Mouse (Mus musculus) brown adipose tissue, adult 24 weeks (tissue): Measurements from ENCODE around the gene Uhrf1. TPM values are rescaled to one million over a fixed set of nuclear protein-coding genes. Genes with fewer than 3 reads are reported as not detected.

ENCODE experiments used
- H3K27ac ChIP-seq: fragments of 200-500 bp; replicated peaks from 2 replicates; pipeline ENCODE4 v1.5.1; 2012; ENCODE audit warnings: low read depth, mild to moderate bottlenecking, low read length
- H3K4me1 ChIP-seq: fragments of 200-500 bp; 2 replicates; pipeline ENCODE4 v1.6.1; 2012; ENCODE audit warnings: low read length, mixed read lengths; ENCODE audit not compliant: control insufficient read depth, insufficient read depth, insufficient read length
- H3K4me3 ChIP-seq: fragments of 200-500 bp; 2 replicates; pipeline ENCODE4 v1.5.1; 2012; ENCODE audit warnings: low read depth, mild to moderate bottlenecking, low read length, moderate library complexity; ENCODE audit not compliant: insufficient read depth
- polyA plus RNA-seq: library from polyadenylated mRNA; stranded (reverse); fragments of >200 nt; gene quantifications from 2 replicates; pipeline ENCODE4 v1.2.4, GENCODE M21; 2012; ENCODE audit not compliant: missing spikeins, insufficient read depth, insufficient read length

Uhrf1 gene
- polyA plus RNA-seq, 1 experiment = 2.7 TPM

DNA sequence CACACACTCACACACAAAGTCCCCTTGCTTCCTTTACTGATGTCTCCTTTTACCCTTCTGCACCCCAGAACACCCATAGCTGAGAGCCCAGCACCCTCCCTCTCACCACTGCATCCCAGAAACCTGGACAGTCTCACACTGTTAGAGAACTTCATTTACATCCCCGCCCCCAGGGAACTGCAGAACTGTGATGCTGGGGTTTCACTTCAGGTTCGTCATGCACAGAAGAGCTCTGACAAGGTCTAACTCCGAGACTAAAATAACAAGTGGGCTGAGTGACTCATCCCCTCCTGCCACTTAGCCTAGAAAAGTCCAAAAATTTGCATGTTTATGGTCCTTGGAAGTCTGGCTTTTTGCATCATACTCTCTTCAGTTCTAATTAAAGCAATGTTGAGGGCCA, 36.9 kb upstream of the Uhrf1 start:
- Histone ChIP-seq H3K4me3 (no peak overlapping the region), H3K4me1 (peaks cover 3% of the 10 kb centered on the region; the same call in 1 of the 2 replicates), H3K27ac (peak overlapping the region; percentile 37)

GRCm38 (mm10) chr17:56269153-56269630, 33.9 kb upstream of the Uhrf1 start:
- Histone ChIP-seq H3K27ac (peak overlapping the region; percentile 94), H3K4me1 (peaks cover 8% of the 10 kb centered on the region), H3K4me3 (peak overlapping the region; percentile 61)

DNA sequence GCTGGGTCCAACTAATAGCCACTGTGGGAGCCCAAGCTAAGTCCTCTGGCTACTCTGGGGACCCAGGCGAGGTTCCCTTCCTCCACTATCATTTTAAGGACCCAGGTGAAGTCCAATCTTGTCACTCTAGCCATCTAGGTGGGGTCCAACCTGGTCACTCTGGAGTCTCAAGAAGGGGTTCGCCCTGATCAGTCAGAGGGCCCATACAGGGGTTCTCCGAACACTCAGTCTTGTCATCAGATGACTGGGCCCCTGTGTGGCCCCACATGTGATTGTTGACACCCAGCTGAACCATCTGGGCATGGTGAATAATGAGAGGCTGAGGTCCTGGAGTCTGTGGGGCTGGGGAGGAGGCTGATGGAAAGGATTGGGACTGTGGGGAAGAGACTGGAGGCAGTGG, 33.4 kb upstream of the Uhrf1 start:
- Histone ChIP-seq H3K27ac (peak overlapping the region; percentile 94), H3K4me1 (peaks cover 7% of the 10 kb centered on the region), H3K4me3 (no peak overlapping the region)

GRCm38 (mm10) chr17:56271609-56272253, 31.4 kb upstream of the Uhrf1 start:
- Histone ChIP-seq H3K4me1 (peaks cover 5% of the 10 kb centered on the region), H3K27ac (no peak overlapping the region)

GRCm38 (mm10) chr17:56272644-56273043, 30.5 kb upstream of the Uhrf1 start:
- Histone ChIP-seq H3K4me3 (no peak overlapping the region), H3K27ac (0 out of 2 replicates have a peak overlapping the region, but pooled peaks have one; percentile 9), H3K4me1 (peaks cover 5% of the 10 kb centered on the region)

More at GRCm38 (mm10) chr17:56271609-56272253, 31.4 kb upstream of the Uhrf1 start:
- H3K4me3 ChIP-seq = no peak overlapping the region

GRCm38 (mm10) chr17:56273482-56273881, 29.6 kb upstream of the Uhrf1 start:
- peaks cover 5% of the 10 kb centered on the region for H3K4me1 ChIP-seq
- H3K27ac ChIP-seq = no peak overlapping the region
- H3K4me3 ChIP-seq = no peak overlapping the region

- Histone ChIP-seq H3K27ac (no peak overlapping the region), H3K4me1 (peaks cover 5% of the 10 kb centered on the region), H3K4me3 (no peak overlapping the region)
Measured at GRCm38 (mm10) chr17:56273986-56274385, 29.1 kb upstream of the Uhrf1 start.

DNA sequence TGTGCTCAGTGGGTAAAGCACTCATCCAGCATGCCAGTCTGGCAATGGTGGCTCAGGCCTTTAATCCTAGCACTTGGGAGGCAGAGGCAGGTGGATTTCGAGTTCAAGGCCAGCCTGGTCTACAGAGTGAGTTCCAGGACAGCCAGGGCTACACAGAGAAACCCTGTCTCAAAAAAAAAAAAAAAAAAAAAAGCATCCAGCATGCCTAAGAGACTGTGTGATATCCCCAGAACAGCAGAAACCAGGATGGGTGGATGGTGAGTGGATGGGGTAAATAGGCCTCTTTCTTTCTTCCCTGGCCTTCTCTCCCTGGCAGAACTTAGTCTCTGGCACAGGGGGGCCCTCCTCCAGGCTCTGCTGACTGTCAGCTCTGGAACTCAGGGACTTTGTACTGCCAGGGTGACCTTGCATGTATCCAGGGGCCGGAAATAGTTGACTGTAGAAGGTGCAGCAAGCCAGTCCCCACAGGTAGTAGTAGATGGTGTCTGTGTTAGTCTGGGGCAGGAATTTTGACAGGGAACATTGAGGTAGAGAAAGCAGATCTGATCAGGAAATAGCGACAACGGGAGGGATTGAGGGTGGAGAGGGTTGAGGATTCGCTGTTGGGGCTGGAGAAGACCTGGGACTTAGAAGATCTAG, 27.2 kb upstream of the Uhrf1 start:
- Histone ChIP-seq H3K27ac (peak overlapping the region; percentile 96), H3K4me1 (peaks cover 5% of the 10 kb centered on the region), H3K4me3 (peak overlapping the region; percentile 80)

DNA sequence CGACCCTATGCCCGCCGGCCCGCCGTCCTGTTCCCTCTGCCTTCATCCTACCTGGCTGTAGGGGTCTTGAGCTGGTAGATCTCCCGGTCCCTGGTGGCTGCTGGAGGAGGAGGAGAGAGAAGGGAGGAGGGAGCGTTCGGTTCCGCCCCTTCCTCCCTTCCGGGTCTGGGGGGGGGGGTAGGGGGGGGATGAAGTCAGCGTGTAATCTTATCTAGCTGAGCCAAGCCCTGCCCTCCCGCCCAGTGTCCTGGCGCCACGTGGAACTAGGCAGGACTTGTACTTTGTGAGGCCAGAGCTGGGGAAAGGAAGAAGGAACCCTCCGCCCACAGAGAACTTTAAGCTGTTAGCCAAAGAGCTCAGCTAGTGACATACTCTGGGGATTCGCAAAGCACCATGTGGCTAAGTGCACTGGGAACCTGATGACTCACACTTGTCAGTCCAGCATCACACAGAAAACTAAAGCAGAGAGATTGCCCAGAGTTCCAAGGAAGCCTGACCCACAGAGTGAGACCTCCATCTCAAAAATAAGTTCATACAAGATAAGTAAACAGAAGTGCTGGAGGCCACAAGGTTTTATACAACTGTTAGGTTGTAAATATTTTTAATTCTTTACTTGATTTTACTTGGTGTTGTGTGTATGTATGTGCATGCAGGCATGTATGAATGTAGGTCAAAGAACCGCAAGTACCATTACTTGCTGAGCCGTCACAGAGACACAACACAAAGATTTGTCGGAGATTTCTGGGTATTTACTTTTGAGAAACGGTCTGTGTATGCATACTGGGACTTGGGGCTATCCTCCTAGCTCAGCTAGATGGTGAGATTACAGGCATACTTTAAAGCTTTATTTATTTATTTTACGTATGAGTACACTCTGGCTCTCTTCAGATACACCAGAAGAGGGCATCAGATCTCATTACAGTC, 26.2 kb upstream of the Uhrf1 start, which contains the start of gene Ticam1:
Ticam1 (minus strand) TSS at position 144 of the 924 bp plus-strand sequence.
- H3K4me1 ChIP-seq = peaks cover 5% of the 10 kb centered on the region
- H3K27ac ChIP-seq = peak within 1 kb of the TSS; percentile 96
- peak within 1 kb of the TSS; percentile 80 for H3K4me3 ChIP-seq

DNA sequence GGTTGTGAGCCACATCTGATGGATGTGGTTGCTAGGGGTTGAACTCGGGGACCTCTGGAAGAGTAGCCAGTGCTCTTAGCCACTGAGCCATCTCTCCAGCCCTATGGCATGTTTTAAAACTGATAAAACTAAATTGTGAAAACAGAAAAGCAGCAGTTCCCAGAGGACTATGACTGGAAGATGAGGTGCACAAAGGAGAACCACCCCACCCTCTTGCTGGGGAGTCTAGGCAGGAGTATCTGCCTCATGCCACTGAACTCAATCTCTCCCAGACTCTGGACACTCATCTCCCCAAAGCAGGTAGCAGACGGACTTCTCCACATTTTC, 25.6 kb upstream of the Uhrf1 start:
- peaks cover 5% of the 10 kb centered on the region for H3K4me1 ChIP-seq
- H3K27ac ChIP-seq = peak overlapping the region; percentile 91
- no peak overlapping the region for H3K4me3 ChIP-seq

GRCm38 (mm10) chr17:56278340-56278739, 24.8 kb upstream of the Uhrf1 start:
- Histone ChIP-seq H3K27ac (peak overlapping the region; percentile 91), H3K4me3 (no peak overlapping the region), H3K4me1 (peaks cover 3% of the 10 kb centered on the region; the same call in 1 of the 2 replicates)

GRCm38 (mm10) chr17:56279481-56280155, 23.5 kb upstream of the Uhrf1 start:
- no peaks in the 10 kb centered on the region; the same call in 1 of the 2 replicates for H3K4me1 ChIP-seq

GRCm38 (mm10) chr17:56281193-56281592, 21.9 kb upstream of the Uhrf1 start:
- Histone ChIP-seq H3K27ac (no peak overlapping the region), H3K4me3 (no peak overlapping the region)

More at GRCm38 (mm10) chr17:56279481-56280155, 23.5 kb upstream of the Uhrf1 start:
- Histone ChIP-seq H3K4me3 (no peak overlapping the region), H3K27ac (peak overlapping the region; percentile 98)

GRCm38 (mm10) chr17:56282802-56283201, 20.3 kb upstream of the Uhrf1 start:
- H3K27ac ChIP-seq = no peak overlapping the region
- peaks cover 2% of the 10 kb centered on the region; the same call in 1 of the 2 replicates for H3K4me1 ChIP-seq
- H3K4me3 ChIP-seq = no peak overlapping the region

More at GRCm38 (mm10) chr17:56281193-56281592, 21.9 kb upstream of the Uhrf1 start:
- no peaks in the 10 kb centered on the region; the same call in 1 of the 2 replicates for H3K4me1 ChIP-seq
